In genomic region chr2:156432874-156433868, GRCm38 (mm10) we compare ENCODE assay signal across 8 mouse cellular contexts. TPM values are rescaled to one million over a fixed set of nuclear protein-coding genes. Genes with fewer than 3 reads are reported as not detected.
DNase-seq lines count a peak whose midpoint lies in the region; TF ChIP-seq lines count a peak whose summit lies in the region.

No protein-coding gene starts in this region.

- TF ChIP-seq POLR2A in lung, adult 2 months (IDR thresholded peaks at IDR 0.05; ENCODE audit: borderline replicate concordance, extremely low read depth, low read depth, low read length), result no peak
- no peak for TF ChIP-seq POLR2A in thymus, adult 2 months (IDR thresholded peaks at IDR 0.05; ENCODE audit: control insufficient read depth, extremely low read depth, insufficient read depth, low read length, poor library complexity)

- H3K4me1 ChIP-seq in lung, adult 2 months (ENCODE audit: control insufficient read depth, insufficient read depth, low read length), result peaks cover 6% of the 10 kb centered on the region
- peaks cover 22% of the 10 kb centered on the region for H3K4me1 ChIP-seq in thymus, adult 2 months (replicated peaks; ENCODE audit: control insufficient read depth, insufficient read depth, low read length)

- no peak overlapping the region for H3K27ac ChIP-seq in thymus, adult 2 months (ENCODE audit: control insufficient read depth, insufficient read depth, low read length)

- TF ChIP-seq CTCF in lung, adult 2 months (IDR thresholded peaks at IDR 0.05; ENCODE audit: insufficient read depth, low read length), result no peak
- no peak for TF ChIP-seq CTCF in thymus, adult 2 months (IDR thresholded peaks at IDR 0.05; ENCODE audit: borderline replicate concordance, control insufficient read depth, extremely low read depth, insufficient read depth, low read length, poor library complexity)

- no peaks in the 10 kb centered on the region for H3K36me3 ChIP-seq in thymus, adult 2 months (ENCODE audit: control insufficient read depth, insufficient read depth, low read length)

- H3K4me3 ChIP-seq in lung, adult 2 months (replicated peaks; ENCODE audit: extremely low read depth, low read depth, low read length), result no peak overlapping the region
- H3K4me3 ChIP-seq in thymus, adult 2 months (ENCODE audit: control insufficient read depth, insufficient read depth, low read length), result no peak overlapping the region

- WGBS in lung, adult 2 months, result 50% methylated on average over 9 of the region's 9 CpGs
- 83% methylated on average over 9 of the region's 9 CpGs for WGBS in thymus, adult 2 months

- H3K27me3 ChIP-seq in thymus, adult 2 months (ENCODE audit: control insufficient read depth, insufficient read depth, low read length), result no peaks in the 10 kb centered on the region

- DNase-seq in R1 (ENCODE audit: low read depth, low spot score), result peak; percentile 91
- DNase-seq in adrenal gland, postnatal 14 days, result peak; percentile 84
- DNase-seq in kidney, adult 8-10 months, result peak; percentile 93 to 95
- peak; percentile 63 for DNase-seq in lung, adult 2 months
- DNase-seq in thymus, adult 2 months, result no peak
- no peak for DNase-seq in spleen, postnatal 14 days (ENCODE audit: low spot score in 2 of 2)
- no peak for DNase-seq in gastrocnemius, postnatal 25 days
- DNase-seq in layer of hippocampus, postnatal 36 days, result no peak

RNA-seq across cellular contexts. Expression of gene Epb41l1, which starts 12.5 kb away (rescaled TPM):
- 47.4 and 56.8 TPM in 2 replicates for total RNA-seq in adrenal gland, postnatal 14 days (2021)
- polyA plus RNA-seq in lung, adult 2 months (2012; rRNA removed), result 24.7 and 25.1 TPM in 2 replicates
- polyA plus RNA-seq in thymus, adult 2 months (2012; rRNA removed), result 3.7 and 4.9 TPM in 2 replicates
- 1 to 10 TPM; 3.0 to 7.9 TPM for total RNA-seq in gastrocnemius, postnatal 25 days (2021)
- 100 to 1,000 TPM; 317 to 355 TPM for total RNA-seq in layer of hippocampus, postnatal 36 days (2021)

Comparison
In these comparisons a context has a peak if more than half of its experiments do, and no peak if none do; other contexts are left out.
1. DNase-seq: peak in R1 (single experiment), adrenal gland, postnatal 14 days (single experiment), kidney, adult 8-10 months (2 of 2) and lung, adult 2 months (single experiment); none in thymus, adult 2 months (single experiment), spleen, postnatal 14 days (0 of 2), gastrocnemius, postnatal 25 days (single experiment) and layer of hippocampus, postnatal 36 days (0 of 2).